Mouse (Mus musculus) kidney, postnatal 25 days (tissue): Measurements from ENCODE around the gene Klhl11.

ENCODE experiments used
- DNase-seq, 2 experiments: peaks; one replicate each; pipeline ENCODE4 v3.0.0; 2021; ENCODE audit warnings: mixed read lengths in 2 of 2

Gene Klhl11

GRCm38 (mm10) chr11:100413541-100413940 is 59.0 kb downstream of the Klhl11 start:
- no peak for DNase-seq
